Comparison of ENCODE assay signal across 25 mouse cellular contexts in the genomic region with DNA sequence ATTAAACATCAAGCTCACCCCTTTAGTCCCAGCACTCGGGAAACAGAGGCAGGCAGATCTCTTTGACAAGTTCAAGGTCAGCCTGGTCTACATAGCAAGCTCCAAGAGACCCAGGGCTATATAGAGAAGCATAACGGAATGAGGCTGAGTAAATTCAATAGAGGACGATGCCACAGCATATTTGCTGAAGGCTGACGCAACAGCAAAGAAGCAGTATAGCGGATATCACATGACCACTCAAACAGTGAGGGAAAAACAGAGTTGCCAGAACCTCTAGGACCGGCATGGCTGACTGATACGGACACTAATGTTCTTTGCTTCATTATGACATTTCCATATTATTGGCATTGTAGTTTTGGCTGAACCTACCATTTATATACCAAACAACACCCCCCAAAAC.
DNase-seq lines count a peak whose midpoint lies in the region; ATAC-seq and TF ChIP-seq lines count a peak whose summit lies in the region.
"Had no signal": no experiment of that assay in that cellular context is flagged by ENCODE, and none has a peak within 500 bp of the region (broad histone marks: within the 10 kb centered on the region; RNA-seq: fewer than 3 reads in every experiment).

No protein-coding gene starts in this region.

- intact Hi-C loops in gastrocnemius, adult 2 months (cut with DNase I), result no loop called here

- H3K27ac ChIP-seq in intestine, embryonic 14.5 days (ENCODE audit: low read depth), result no peak overlapping the region
- no peak overlapping the region for H3K27ac ChIP-seq in intestine, embryonic 16.5 days (ENCODE audit: low read length)
- no peak overlapping the region for H3K27ac ChIP-seq in gastrocnemius, adult 2 months
- H3K27ac ChIP-seq: embryonic facial prominence, embryonic 13.5 days; embryonic facial prominence, embryonic 15.5 days; forebrain, embryonic 10.5 days; forebrain, embryonic 12.5 days had no signal

- H3K9ac ChIP-seq in intestine, embryonic 14.5 days (ENCODE audit: low read length), result no peak overlapping the region
- no peak overlapping the region for H3K9ac ChIP-seq in intestine, embryonic 16.5 days (ENCODE audit: low read depth, low read length)
- H3K9ac ChIP-seq: embryonic facial prominence, embryonic 13.5 days; embryonic facial prominence, embryonic 15.5 days; forebrain, embryonic 12.5 days had no signal

- WGBS in intestine, embryonic 14.5 days, result 86% methylated on average over 7 of the region's 7 CpGs
- WGBS in intestine, embryonic 16.5 days, result 81% methylated on average over 7 of the region's 7 CpGs

- no peaks in the 10 kb centered on the region for H3K36me3 ChIP-seq in intestine, embryonic 14.5 days (ENCODE audit: control insufficient read depth, insufficient read depth, low read length)
- H3K36me3 ChIP-seq in intestine, embryonic 16.5 days (ENCODE audit: control insufficient read depth, insufficient read depth, low read length), result no peaks in the 10 kb centered on the region
- H3K36me3 ChIP-seq: embryonic facial prominence, embryonic 13.5 days; embryonic facial prominence, embryonic 15.5 days; forebrain, embryonic 10.5 days; forebrain, embryonic 12.5 days; G1E had no signal

- H3K27me3 ChIP-seq in intestine, embryonic 14.5 days (replicated peaks; ENCODE audit: control insufficient read depth, insufficient read depth, low read length), result no peaks in the 10 kb centered on the region
- no peaks in the 10 kb centered on the region for H3K27me3 ChIP-seq in intestine, embryonic 16.5 days (replicated peaks; ENCODE audit: control insufficient read depth, insufficient read depth, low read length)
- H3K27me3 ChIP-seq: CH12.LX; embryonic facial prominence, embryonic 13.5 days; embryonic facial prominence, embryonic 15.5 days; forebrain, embryonic 12.5 days had no signal

- peak; percentile 3 for DNase-seq in intestine, embryonic 14.5 days (ENCODE audit: low spot score)
- DNase-seq in NIH3T3 (ENCODE audit: low read depth), result peak; percentile 17
- DNase-seq in layer of hippocampus, postnatal 25 days (ENCODE audit: extremely low spot score in 1 of 2, low spot score in 1 of 2), result no peak
- DNase-seq in gastrocnemius, adult 2 months, result no peak
- DNase-seq: adrenal gland, adult 2 months; adrenal gland, postnatal 10 days; adrenal gland, postnatal 25 days; cerebellum, adult 11 months; cerebellum, adult 18-20 months; cerebellum, adult 8-10 months; cerebellum, adult 9-11 months; cerebellum, postnatal 14 days; cerebellum, postnatal 36 days; embryo, embryonic 11 days had no signal

- no peak for TF ChIP-seq CTCF in gastrocnemius, adult 2 months (IDR thresholded peaks at IDR 0.05)

- no peak overlapping the region for H3K4me3 ChIP-seq in intestine, embryonic 14.5 days (ENCODE audit: low read depth, low read length)
- no peak overlapping the region for H3K4me3 ChIP-seq in intestine, embryonic 16.5 days (ENCODE audit: low read length)
- H3K4me3 ChIP-seq in gastrocnemius, adult 2 months, result no peak overlapping the region
- H3K4me3 ChIP-seq: embryonic facial prominence, embryonic 13.5 days; embryonic facial prominence, embryonic 15.5 days; erythroblast, embryonic 14.5 days; forebrain, embryonic 10.5 days; forebrain, embryonic 12.5 days had no signal

- ATAC-seq in intestine, embryonic 14.5 days (replicated peaks; ENCODE audit: low FRiP score, low TSS enrichment, low read depth), result no peak
- ATAC-seq in intestine, embryonic 16.5 days, result no peak
- ATAC-seq: CD4-positive, CD25-positive, alpha-beta regulatory T cell, adult 4 months; forebrain, embryonic 14.5 days; forebrain, embryonic 16.5 days had no signal

- no peaks in the 10 kb centered on the region for H3K4me1 ChIP-seq in intestine, embryonic 14.5 days (replicated peaks; ENCODE audit: control insufficient read depth, insufficient read depth, low read length)
- H3K4me1 ChIP-seq in intestine, embryonic 16.5 days (ENCODE audit: control insufficient read depth, insufficient read depth, low read length), result no peaks in the 10 kb centered on the region; the same call in 1 of the 2 replicates
- H3K4me1 ChIP-seq: embryonic facial prominence, embryonic 13.5 days; embryonic facial prominence, embryonic 15.5 days; forebrain, embryonic 10.5 days; forebrain, embryonic 12.5 days had no signal

- 0 out of 2 replicates have a peak, but pooled peaks cover 6% of the 10 kb centered on the region for H3K9me3 ChIP-seq in intestine, embryonic 14.5 days (ENCODE audit: control insufficient read depth, low read length)
- peaks cover 4% of the 10 kb centered on the region; the same call in 1 of the 2 replicates for H3K9me3 ChIP-seq in intestine, embryonic 16.5 days (ENCODE audit: control insufficient read depth, low read length)
- H3K9me3 ChIP-seq: embryonic facial prominence, embryonic 13.5 days had no signal

- H3K4me2 ChIP-seq in intestine, embryonic 14.5 days (ENCODE audit: low read length), result no peak overlapping the region
- H3K4me2 ChIP-seq in intestine, embryonic 16.5 days (ENCODE audit: low read depth, low read length), result no peak overlapping the region
- H3K4me2 ChIP-seq: embryonic facial prominence, embryonic 13.5 days; embryonic facial prominence, embryonic 15.5 days; forebrain, embryonic 12.5 days had no signal

Comparison
In these comparisons a context has a peak if more than half of its experiments do, and no peak if none do; other contexts are left out.
1. DNase-seq: peak in intestine, embryonic 14.5 days (single experiment) and NIH3T3 (single experiment); none in layer of hippocampus, postnatal 25 days (0 of 2) and gastrocnemius, adult 2 months (single experiment).